Mouse (Mus musculus): ENCODE data around the gene Olfr429. TPM values are rescaled to one million over a fixed set of nuclear protein-coding genes. Genes with fewer than 3 reads are reported as not detected.
"Not testable (repeated sequence)": the region's sequence is repeated elsewhere in the genome, so short reads cannot be mapped to it uniquely, and the experiment has no call there.

The Olfr429 gene
- total RNA-seq (2021) = not detected
- long read RNA-seq, experiment 1 = 0 reads
- long read RNA-seq, experiment 2 = 0 reads

GRCm38 (mm10) chr1:174084031-174084430 lies at the start of gene Olfr429:
Gene Olfr429 (plus strand): TSS chr1:174084331.
- DNase-seq = no peak
- intact Hi-C loops (cut with DNase I) = no loop called here

GRCm38 (mm10) chr1:174035841-174036240 lies 48.3 kb upstream of the Olfr429 start:
- DNase-seq = no peak
- intact Hi-C loops (cut with DNase I) = no loop called here

- intact Hi-C loops (cut with DNase I) = no loop called here
- no peak for DNase-seq
Observed at GRCm38 (mm10) chr1:174038480-174038879, 45.7 kb upstream of the Olfr429 start.

- intact Hi-C loops (cut with DNase I) = no loop called here
- DNase-seq = peak; percentile 31 to 48
Observed at GRCm38 (mm10) chr1:174040523-174041177, 43.5 kb upstream of the Olfr429 start, which contains the start of gene Olfr433. Gene Olfr433 (plus strand): TSS chr1:174040705.

- intact Hi-C loops (cut with DNase I); DNase-seq: not testable (repeated sequence)
Observed at GRCm38 (mm10) chr1:174042091-174042884, 41.8 kb upstream of the Olfr429 start.

- intact Hi-C loops (cut with DNase I) = no loop called here
- DNase-seq = no peak
Observed at GRCm38 (mm10) chr1:174044431-174044830, 39.7 kb upstream of the Olfr429 start.

GRCm38 (mm10) chr1:174048227-174048626 lies 35.9 kb upstream of the Olfr429 start:
- DNase-seq; intact Hi-C loops (cut with DNase I): not testable (repeated sequence)

GRCm38 (mm10) chr1:174048893-174049292 lies 35.2 kb upstream of the Olfr429 start, which contains the start of gene Olfr432:
Gene Olfr432 (plus strand): TSS chr1:174049205.
- intact Hi-C loops (cut with DNase I) = no loop called here
- no peak for DNase-seq

GRCm38 (mm10) chr1:174049357-174049756 lies 34.8 kb upstream of the Olfr429 start:
- intact Hi-C loops (cut with DNase I) = not testable (repeated sequence)

GRCm38 (mm10) chr1:174050532-174050931 lies 33.6 kb upstream of the Olfr429 start:
- intact Hi-C loops (cut with DNase I) = no loop called here
- no peak for DNase-seq

More at GRCm38 (mm10) chr1:174049357-174049756, 34.8 kb upstream of the Olfr429 start:
- not testable (repeated sequence) for DNase-seq

GRCm38 (mm10) chr1:174051515-174051914 lies 32.6 kb upstream of the Olfr429 start:
- no peak for DNase-seq
- intact Hi-C loops (cut with DNase I) = no loop called here

- DNase-seq = peak in 1 of 2 experiments; percentile 14
- intact Hi-C loops (cut with DNase I) = no loop called here
Observed at GRCm38 (mm10) chr1:174051931-174052536, 32.1 kb upstream of the Olfr429 start.

- intact Hi-C loops (cut with DNase I) = no loop called here
- DNase-seq = no peak
Observed at GRCm38 (mm10) chr1:174052981-174053380, 31.1 kb upstream of the Olfr429 start.

- intact Hi-C loops (cut with DNase I) = no loop called here
Observed at GRCm38 (mm10) chr1:174055248-174055647, 28.9 kb upstream of the Olfr429 start.

GRCm38 (mm10) chr1:174066305-174066704 lies 17.8 kb upstream of the Olfr429 start, which contains the start of gene Olfr430:
Gene Olfr430 (plus strand): TSS chr1:174066605.
- no peak for DNase-seq
- intact Hi-C loops (cut with DNase I) = no loop called here

More at GRCm38 (mm10) chr1:174055248-174055647, 28.9 kb upstream of the Olfr429 start:
- DNase-seq = no peak

GRCm38 (mm10) chr1:174096591-174096990 lies 12.5 kb downstream of the Olfr429 start, which contains the start of gene Olfr427:
Gene Olfr427 (plus strand): TSS chr1:174096891.
- intact Hi-C loops (cut with DNase I) = no loop called here
- no peak for DNase-seq

GRCm38 (mm10) chr1:174103735-174104134 lies 19.6 kb downstream of the Olfr429 start:
- no peak for DNase-seq
- intact Hi-C loops (cut with DNase I) = loop anchor here (10.0 kb wide), 1 partner anchor 649 kb away; no protein-coding TSS in a partner anchor

- intact Hi-C loops (cut with DNase I) = no loop called here
- no peak for DNase-seq
Observed at GRCm38 (mm10) chr1:174121062-174121461, 36.9 kb downstream of the Olfr429 start, which contains the start of gene Olfr231. Gene Olfr231 (minus strand): TSS chr1:174121162.

GRCm38 (mm10) chr1:174131217-174131616 lies 47.1 kb downstream of the Olfr429 start, which contains the start of gene Olfr424:
Gene Olfr424 (plus strand): TSS chr1:174131517.
- no peak for DNase-seq
- intact Hi-C loops (cut with DNase I) = no loop called here

- intact Hi-C loops (cut with DNase I) = no loop called here
- DNase-seq = no peak
Observed at GRCm38 (mm10) chr1:174131999-174132398, 47.9 kb downstream of the Olfr429 start.
